Mouse (Mus musculus) erythroid progenitor cell, adult 5-6 weeks (primary cell): ENCODE data around the gene Abraxas1. TPM values are rescaled to one million over a fixed set of nuclear protein-coding genes. Genes with fewer than 3 reads are reported as not detected.

Source experiments
- ATAC-seq: replicated peaks from 2 replicates; pipeline ENCODE4 v1.8.0; 2016; ENCODE audit warnings: moderate number of reproducible peaks, mild to moderate bottlenecking, moderate TSS enrichment, inconsistent platforms; ENCODE audit not compliant: poor library complexity, low FRiP score, severe bottlenecking
- total RNA-seq, 2 experiments: library from RNA; stranded (forward) in 1 of 2; stranded (reverse) in 1 of 2; fragments of 150-400 nt in 1 of 2; fragments of 186-747, 209-891 nt in 1 of 2; gene quantifications; 2 replicates each; pipeline versions ENCODE4 v1.2.3 to v1.2.4; 2015 to 2017; ENCODE audit warnings: low replicate concordance in 2 of 2

Abraxas1 gene
- total RNA-seq (2015; ENCODE audit: low replicate concordance) (8.6 and 12.6 TPM in 2 replicates), total RNA-seq (2017; ENCODE audit: low replicate concordance) (11.2 and 22.4 TPM in 2 replicates)

DNA sequence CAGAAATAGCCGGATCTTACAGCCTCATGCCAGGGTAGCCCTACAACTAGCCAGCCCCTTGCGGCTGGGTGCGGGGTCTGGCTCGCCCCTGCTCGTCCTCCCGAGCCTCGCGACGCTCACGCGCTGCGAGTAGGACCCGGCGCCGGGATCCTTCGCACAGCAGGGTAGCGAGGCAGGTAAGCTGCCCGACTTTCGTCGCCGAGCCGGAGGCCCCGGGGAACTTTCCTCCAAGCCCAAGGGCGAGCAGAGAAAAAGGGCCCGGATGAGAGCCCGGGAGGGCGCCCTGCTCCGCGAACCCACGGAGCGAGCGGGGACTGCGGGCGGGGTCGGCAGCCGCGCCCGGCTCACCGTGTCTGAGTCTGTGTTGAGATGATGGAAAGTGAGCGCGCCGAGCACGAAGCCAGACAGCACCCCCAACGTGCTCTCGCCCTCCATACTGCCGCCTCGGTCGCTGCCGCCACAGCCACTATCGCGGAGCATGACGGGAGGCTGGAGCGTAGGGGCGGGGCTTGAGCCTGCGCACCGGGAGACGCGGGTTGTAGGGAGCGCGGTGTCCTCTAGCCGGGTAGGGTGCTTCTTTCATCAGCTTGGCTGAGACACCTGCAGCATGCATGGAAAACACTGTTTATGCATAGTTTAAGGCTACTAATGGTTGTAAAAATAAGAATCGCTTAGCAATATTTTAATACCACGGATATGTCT lies at the start of gene Abraxas1:
Gene Abraxas1, minus strand, starts transcription at position 483 of the 702 bp plus-strand sequence.
- peak; percentile 99 for ATAC-seq

DNA sequence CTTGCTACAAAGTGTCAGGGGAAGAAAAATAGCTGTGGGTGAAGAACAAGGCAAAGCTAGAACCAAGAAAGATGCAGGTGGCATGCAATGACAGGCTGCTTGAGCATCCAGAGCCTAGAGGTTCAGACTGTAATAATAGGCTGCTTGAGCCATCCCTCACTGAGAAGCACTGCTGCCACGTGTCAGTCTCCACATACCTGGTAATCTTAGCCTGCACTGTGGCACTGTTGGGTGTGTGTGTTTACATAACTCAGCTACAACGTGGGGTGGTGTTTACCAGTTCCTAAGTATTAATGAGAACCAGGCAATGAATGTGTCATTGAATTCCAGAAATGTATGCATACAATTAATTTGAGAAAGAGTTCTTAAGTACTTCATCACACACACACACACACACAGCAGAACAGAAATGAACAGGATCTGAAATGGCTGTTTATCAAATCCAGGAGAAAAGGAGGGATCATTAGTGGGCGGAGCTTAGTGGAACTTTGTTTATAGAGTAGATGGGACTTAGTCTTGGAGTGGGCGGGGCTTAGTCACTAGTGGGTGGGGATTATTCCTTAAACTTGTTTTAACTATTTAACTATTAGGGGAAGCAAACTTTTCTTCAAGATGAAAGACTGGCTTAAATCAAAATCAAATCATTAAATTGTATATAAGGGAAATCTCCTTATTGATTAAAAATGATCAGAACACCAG lies 48.6 kb upstream of the Abraxas1 start:
- no peak for ATAC-seq

DNA sequence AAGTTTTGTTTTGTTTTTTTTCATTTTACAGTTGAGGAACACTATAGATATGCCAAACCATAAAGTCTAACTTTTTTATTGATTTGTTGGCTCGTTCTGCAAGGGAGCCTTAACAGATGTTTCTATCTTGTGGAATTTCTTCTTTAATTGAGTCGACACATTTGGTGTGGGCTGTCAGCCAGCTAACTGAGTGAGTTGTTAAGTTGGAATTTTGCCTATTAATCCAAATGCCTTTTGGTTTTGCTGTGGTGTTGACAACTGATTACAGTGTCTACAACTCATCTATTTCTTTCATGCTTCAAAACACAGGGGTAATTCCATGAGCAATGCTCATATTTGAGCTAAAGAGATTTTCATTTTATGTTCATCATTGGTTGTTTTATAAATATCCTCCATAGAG lies 45.4 kb upstream of the Abraxas1 start:
- no peak for ATAC-seq

GRCm38 (mm10) chr5:100864438-100864837 lies 43.7 kb upstream of the Abraxas1 start:
- no peak for ATAC-seq

GRCm38 (mm10) chr5:100863091-100863490 lies 42.3 kb upstream of the Abraxas1 start:
- no peak for ATAC-seq

DNA sequence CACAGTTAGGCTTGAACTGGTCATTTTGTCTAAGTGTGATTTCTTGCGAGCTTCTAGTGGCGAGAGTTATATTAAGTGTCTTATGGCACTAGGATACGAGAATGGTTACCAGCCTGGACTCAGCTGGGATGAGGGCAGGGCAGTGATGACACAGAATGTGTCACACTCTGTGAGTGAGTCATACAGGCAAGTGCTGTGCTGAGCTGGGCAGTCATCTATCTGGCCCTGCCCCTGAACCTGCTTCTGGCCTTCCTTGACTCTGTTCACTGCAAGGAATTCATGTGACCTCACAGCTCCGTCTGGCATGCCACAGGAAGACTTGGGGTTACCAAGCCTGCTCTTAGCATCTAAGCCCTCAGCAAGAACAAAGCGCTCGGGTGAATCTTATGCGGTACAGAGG lies 41.0 kb upstream of the Abraxas1 start:
- no peak for ATAC-seq

DNA sequence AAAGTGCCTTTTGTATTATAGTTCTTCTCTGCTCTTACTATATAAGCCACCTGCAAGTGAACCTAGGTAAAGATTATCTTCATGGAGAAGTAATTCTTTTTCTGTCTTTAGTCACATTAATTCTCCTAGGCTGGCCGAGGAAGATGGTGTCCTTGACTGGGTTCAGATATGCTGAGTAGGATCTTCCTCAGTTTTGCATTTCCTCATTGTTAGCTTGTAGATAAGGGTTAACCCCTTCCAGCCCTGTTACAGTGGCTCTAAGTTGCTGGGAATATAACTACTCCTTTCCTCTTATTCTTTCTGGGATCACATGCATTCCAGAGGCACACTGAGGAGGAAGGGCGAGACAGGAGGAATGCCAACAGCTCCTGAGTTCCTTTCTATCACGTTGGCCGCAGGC lies 40.4 kb upstream of the Abraxas1 start:
- ATAC-seq: no peak

- 0 out of 2 replicates have a peak, but pooled peaks have one; percentile 30 for ATAC-seq
Observed at GRCm38 (mm10) chr5:100860417-100861053, 39.8 kb upstream of the Abraxas1 start.

GRCm38 (mm10) chr5:100856552-100856951 lies 35.8 kb upstream of the Abraxas1 start:
- ATAC-seq: no peak

DNA sequence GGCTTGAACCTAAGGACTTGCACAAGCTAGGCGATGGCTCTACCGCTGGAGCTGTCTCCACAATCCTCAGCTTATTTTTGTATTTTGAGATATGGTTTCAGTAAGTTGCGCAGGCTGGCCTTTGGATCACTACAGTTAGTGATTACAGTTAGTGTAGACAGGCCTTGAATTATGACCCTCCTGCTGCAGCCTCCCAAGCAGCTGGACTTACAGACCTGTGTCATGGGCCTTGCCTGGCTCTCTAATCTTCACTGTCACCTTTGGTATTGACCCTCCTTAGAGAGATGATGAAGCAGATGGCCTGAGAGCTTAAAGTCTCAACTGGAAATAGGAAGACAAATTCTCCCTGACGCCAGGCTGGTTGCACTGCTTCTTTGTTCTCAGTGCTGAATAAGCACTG lies 33.2 kb upstream of the Abraxas1 start:
- no peak for ATAC-seq

GRCm38 (mm10) chr5:100847143-100847542 lies 26.4 kb upstream of the Abraxas1 start:
- ATAC-seq: no peak

DNA sequence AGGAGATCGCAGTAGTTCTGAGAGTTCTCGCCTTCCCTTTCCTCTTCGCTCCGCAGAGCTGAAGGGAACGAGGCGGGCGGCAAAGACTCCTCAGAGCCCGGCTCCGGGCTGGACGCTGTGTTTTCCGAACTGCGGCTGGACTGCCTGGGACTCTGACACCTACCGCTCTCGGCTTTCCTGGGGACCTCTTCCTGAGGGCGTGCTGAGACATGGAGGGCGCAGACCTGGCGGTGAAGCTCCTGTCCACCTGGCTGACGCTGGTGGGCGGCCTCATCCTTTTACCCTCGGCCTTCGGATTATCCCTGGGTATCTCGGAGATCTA lies 25.8 kb upstream of the Abraxas1 start:
- no peak for ATAC-seq

GRCm38 (mm10) chr5:100845848-100846598 lies 25.3 kb upstream of the Abraxas1 start:
- no peak for ATAC-seq

DNA sequence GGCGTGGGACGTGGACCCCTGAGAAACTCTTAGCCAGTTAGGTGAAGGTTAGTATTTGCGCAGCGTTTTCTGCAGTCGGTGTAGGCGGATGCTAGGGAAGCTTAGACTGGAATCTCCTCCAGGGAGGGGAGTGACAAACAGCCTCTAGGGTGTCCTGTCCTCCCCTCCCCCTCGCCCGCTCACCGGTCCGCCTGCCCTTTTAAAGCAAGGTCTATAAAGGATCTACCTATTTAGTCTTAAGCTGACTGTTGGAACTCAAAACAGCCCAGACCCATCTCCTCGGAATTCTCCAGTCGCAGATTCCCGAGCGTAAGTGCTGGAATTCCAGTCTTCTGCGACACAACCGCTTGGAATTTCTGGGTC lies 24.7 kb upstream of the Abraxas1 start, which contains the start of gene Gpat3:
Gene Gpat3, plus strand, starts transcription at position 229 of the 363 bp plus-strand sequence.
- ATAC-seq: no peak

DNA sequence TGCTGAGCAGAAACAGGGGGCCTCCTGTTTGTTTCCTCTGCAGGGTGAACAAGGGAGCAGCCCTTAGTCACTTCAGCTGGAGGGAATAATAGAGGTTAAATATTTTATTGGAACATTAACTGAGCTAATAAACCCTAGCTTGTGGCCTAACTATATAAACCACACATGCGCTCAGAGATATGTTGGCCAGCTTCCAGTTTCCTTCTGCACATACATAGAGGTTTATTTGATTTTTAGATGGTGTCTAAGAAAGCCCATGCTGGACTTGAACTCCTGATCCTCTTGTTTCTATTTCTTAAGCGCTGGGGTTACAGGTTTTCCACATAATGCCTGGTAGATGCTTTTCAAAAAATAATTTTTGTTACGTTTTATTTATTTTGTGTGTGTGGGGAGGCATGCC lies 23.7 kb upstream of the Abraxas1 start:
- no peak for ATAC-seq

- ATAC-seq: no peak
Observed at GRCm38 (mm10) chr5:100837907-100838306, 17.1 kb upstream of the Abraxas1 start.

GRCm38 (mm10) chr5:100835862-100836538 lies 15.2 kb upstream of the Abraxas1 start:
- no peak for ATAC-seq

DNA sequence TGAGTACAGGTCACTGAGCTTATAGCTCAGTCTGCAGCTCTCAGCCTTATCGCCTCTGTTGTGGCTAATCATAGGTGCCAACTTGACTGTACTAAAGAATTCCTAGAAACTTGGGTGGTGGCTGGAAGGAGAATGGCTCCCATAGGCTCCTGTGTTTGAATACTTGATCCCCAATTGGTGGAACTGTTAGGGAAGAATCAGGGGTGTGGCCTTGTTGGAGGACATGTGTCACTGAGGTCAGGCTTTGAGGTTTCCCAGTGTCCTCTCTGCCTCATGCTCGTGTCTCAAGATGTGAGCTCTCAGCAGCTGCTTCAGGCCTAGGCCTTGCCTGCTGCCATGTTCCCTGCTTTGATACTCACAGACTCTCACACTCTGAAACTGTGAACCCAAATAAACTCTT lies 13.1 kb upstream of the Abraxas1 start:
- ATAC-seq: no peak

DNA sequence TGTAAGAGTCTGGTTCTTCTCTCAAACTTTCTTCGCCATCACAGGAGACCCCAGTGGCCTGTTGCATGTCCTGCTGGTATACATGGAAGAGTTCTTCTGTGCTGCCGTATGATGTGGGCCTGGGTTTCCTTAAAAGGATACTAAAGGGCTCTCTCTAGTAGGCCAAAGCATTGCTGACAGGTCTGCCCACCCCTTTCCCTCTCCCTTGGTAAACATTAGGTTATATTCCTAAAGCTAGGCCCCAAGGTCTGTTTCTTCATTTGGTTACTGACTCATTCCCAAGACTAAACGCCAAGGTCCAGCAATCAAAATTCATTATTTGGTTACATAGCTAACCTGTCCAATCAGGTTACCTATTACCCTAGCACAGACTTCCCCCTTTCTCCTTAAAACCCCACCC lies 11.9 kb upstream of the Abraxas1 start:
- ATAC-seq: no peak

DNA sequence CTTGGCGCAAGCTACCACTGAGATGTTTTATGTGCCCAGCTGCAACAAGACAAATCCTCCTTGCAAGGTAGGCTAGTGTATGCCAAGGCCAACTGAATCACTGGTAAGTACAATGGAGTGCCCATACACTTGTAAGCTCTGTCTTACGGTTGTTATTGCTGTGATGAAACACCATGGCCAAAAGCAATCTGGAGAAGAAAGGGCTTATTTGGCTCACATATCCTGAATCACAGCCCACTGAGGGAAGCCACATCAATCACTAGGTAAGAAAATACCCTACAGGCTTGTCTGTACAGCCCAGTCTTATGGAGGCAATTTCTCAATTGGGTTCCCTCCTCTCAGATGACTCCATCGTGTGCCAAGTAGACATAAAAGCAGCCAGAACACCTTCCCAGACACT lies 7.9 kb upstream of the Abraxas1 start:
- no peak for ATAC-seq
